Mouse (Mus musculus) neural tube, embryonic 14.5 days (tissue): ENCODE measurements around the gene Chpf2. TPM values are rescaled to one million over a fixed set of nuclear protein-coding genes. Genes with fewer than 3 reads are reported as not detected.

Experiments used
- ATAC-seq: fragments of 200-750 bp; cut with Nextera tagmentation; 2 replicates; pipeline ENCODE4 v1.8.0; 2017; ENCODE audit warnings: low read depth, mild to moderate bottlenecking, moderate TSS enrichment, moderate library complexity
- H3K27ac ChIP-seq: fragments of 300-500 bp; sonication (generic); 2 replicates; pipeline ENCODE4 v1.5.1; 2014; ENCODE audit warnings: low read depth, mild to moderate bottlenecking, control low read depth, low read length, moderate library complexity, mixed read lengths
- H3K27me3 ChIP-seq: fragments of 300-500 bp; sonication (generic); 2 replicates; pipeline ENCODE4 v1.6.1; 2014; ENCODE audit warnings: low read length; ENCODE audit not compliant: control insufficient read depth, insufficient read depth
- H3K36me3 ChIP-seq: fragments of 300-500 bp; sonication (generic); 2 replicates; pipeline ENCODE4 v1.6.1; 2014; ENCODE audit warnings: low read length, mixed read lengths; ENCODE audit not compliant: control insufficient read depth, insufficient read depth
- H3K4me1 ChIP-seq: fragments of 300-500 bp; sonication (generic); 2 replicates; pipeline ENCODE4 v1.6.1; 2014; ENCODE audit warnings: low read length; ENCODE audit not compliant: control insufficient read depth, insufficient read depth
- H3K4me2 ChIP-seq: fragments of 300-500 bp; sonication (generic); 2 replicates; pipeline ENCODE4 v1.6.1; 2014; ENCODE audit warnings: mild to moderate bottlenecking, low read depth, low read length, control low read depth
- H3K4me3 ChIP-seq: fragments of 300-500 bp; sonication (generic); 2 replicates; pipeline ENCODE4 v1.5.1; 2014; ENCODE audit warnings: low read depth, low read length, control low read depth, mixed read lengths
- H3K9ac ChIP-seq: fragments of 300-500 bp; sonication (generic); replicated peaks from 2 replicates; pipeline ENCODE4 v1.6.1; 2014; ENCODE audit warnings: low read depth, mild to moderate bottlenecking, control low read depth, low read length, mixed read lengths
- H3K9me3 ChIP-seq: fragments of 300-500 bp; sonication (generic); 2 replicates; pipeline ENCODE4 v1.6.1; 2016; ENCODE audit warnings: low read length; ENCODE audit not compliant: control insufficient read depth
- WGBS: fragments of 180-500 bp; shearing (Covaris S2); extraction: QIAGEN DNeasy Blood & Tissue Kit; methylation state at CpG from one replicate; pipeline ENCODE4 v1.1.7; 2014; 5-methylcytosine and 5-hydroxymethylcytosine counted together
- polyA plus RNA-seq: library from polyadenylated mRNA; unstranded; fragments of >200 nt; fragmentation: Nextera tagmentation; extraction: Ambion mirVana; gene quantifications from 2 replicates; pipeline ENCODE4 v1.2.1, GENCODE M21; 2014

Chpf2 gene
- polyA plus RNA-seq: 13.3 and 13.6 TPM in 2 replicates

GRCm38 (mm10) chr5:24586547-24587199, at the start of gene Chpf2:
TSS of gene Chpf2 (plus strand) at chr5:24586741.
- Histone ChIP-seq H3K4me2 (peak within 1 kb of the TSS; percentile 95), H3K9me3 (no peaks in the 10 kb centered on the region), H3K27me3 (no peaks in the 10 kb centered on the region), H3K9ac (peak within 1 kb of the TSS; percentile 87), H3K4me3 (peak within 1 kb of the TSS; percentile 67), H3K36me3 (peaks cover 14% of the 10 kb centered on the region), H3K27ac (peak within 1 kb of the TSS; percentile 78), H3K4me1 (peaks cover 20% of the 10 kb centered on the region)
- ATAC-seq: peak; percentile 92
- WGBS: under 1% methylated on average over 43 of the region's 43 CpGs

- Histone ChIP-seq H3K27me3 (no peaks in the 10 kb centered on the region), H3K27ac (no peak overlapping the region), H3K4me3 (no peak overlapping the region), H3K9ac (no peak overlapping the region), H3K9me3 (no peaks in the 10 kb centered on the region), H3K4me1 (no peaks in the 10 kb centered on the region), H3K4me2 (no peak overlapping the region), H3K36me3 (no peaks in the 10 kb centered on the region)
- 63% methylated on average over 16 of the region's 16 CpGs for WGBS
- no peak for ATAC-seq
These were observed 48.9 kb upstream of the Chpf2 start for GRCm38 (mm10) chr5:24537618-24538017.

GRCm38 (mm10) chr5:24539571-24540296, 46.8 kb upstream of the Chpf2 start:
- Histone ChIP-seq H3K27ac (no peak overlapping the region), H3K27me3 (no peaks in the 10 kb centered on the region), H3K9me3 (no peaks in the 10 kb centered on the region), H3K4me1 (no peaks in the 10 kb centered on the region), H3K36me3 (no peaks in the 10 kb centered on the region), H3K4me3 (no peak overlapping the region), H3K9ac (no peak overlapping the region), H3K4me2 (no peak overlapping the region)
- WGBS: 86% methylated on average over 22 of the region's 22 CpGs
- no peak for ATAC-seq

- H3K27ac ChIP-seq: no peak within 1 kb of the TSS
- H3K9me3 ChIP-seq: no peaks in the 10 kb centered on the region
- WGBS: 42% methylated on average over 14 of the region's 14 CpGs
- H3K4me1 ChIP-seq: no peaks in the 10 kb centered on the region
- no peak for ATAC-seq
- H3K9ac ChIP-seq: no peak within 1 kb of the TSS
- H3K36me3 ChIP-seq: no peaks in the 10 kb centered on the region
- H3K27me3 ChIP-seq: no peaks in the 10 kb centered on the region
- no peak within 1 kb of the TSS for H3K4me3 ChIP-seq
- H3K4me2 ChIP-seq: no peak within 1 kb of the TSS; the same call in 1 of the 2 replicates
These were observed 46.0 kb upstream of the Chpf2 start, which contains the start of gene Asb10 for GRCm38 (mm10) chr5:24540387-24541143. TSS of gene Asb10 (minus strand) at chr5:24540978.

- no peak overlapping the region for H3K27ac ChIP-seq
- no peaks in the 10 kb centered on the region for H3K9me3 ChIP-seq
- H3K27me3 ChIP-seq: no peaks in the 10 kb centered on the region
- no peak for ATAC-seq
- no peak overlapping the region for H3K4me2 ChIP-seq
- WGBS: 54% methylated on average over 6 of the region's 6 CpGs
- no peaks in the 10 kb centered on the region for H3K4me1 ChIP-seq
- H3K4me3 ChIP-seq: no peak overlapping the region
- no peaks in the 10 kb centered on the region for H3K36me3 ChIP-seq
- H3K9ac ChIP-seq: no peak overlapping the region
These were observed 45.4 kb upstream of the Chpf2 start for GRCm38 (mm10) chr5:24541144-24541569.

- H3K4me3 ChIP-seq: no peak overlapping the region
- H3K9me3 ChIP-seq: no peaks in the 10 kb centered on the region
- WGBS: 76% methylated on average over 7 of the region's 7 CpGs
- no peaks in the 10 kb centered on the region for H3K27me3 ChIP-seq
- no peaks in the 10 kb centered on the region for H3K4me1 ChIP-seq
- no peak for ATAC-seq
- no peak overlapping the region for H3K9ac ChIP-seq
- H3K4me2 ChIP-seq: no peak overlapping the region
- H3K27ac ChIP-seq: no peak overlapping the region
- H3K36me3 ChIP-seq: no peaks in the 10 kb centered on the region
These were observed 43.9 kb upstream of the Chpf2 start for GRCm38 (mm10) chr5:24542643-24543042.

- Histone ChIP-seq H3K4me1 (peaks cover 14% of the 10 kb centered on the region; the same call in 1 of the 2 replicates), H3K27me3 (no peaks in the 10 kb centered on the region), H3K9ac (no peak overlapping the region), H3K4me2 (peak overlapping the region; percentile 31; the same call in 1 of the 2 replicates), H3K4me3 (no peak overlapping the region), H3K27ac (peak overlapping the region; percentile 67; the same call in 1 of the 2 replicates), H3K9me3 (no peaks in the 10 kb centered on the region), H3K36me3 (no peaks in the 10 kb centered on the region)
- ATAC-seq: peak; percentile 88
- WGBS: 21% methylated on average over 26 of the region's 26 CpGs
These were observed 35.8 kb upstream of the Chpf2 start for GRCm38 (mm10) chr5:24550598-24551316.

GRCm38 (mm10) chr5:24551317-24551688, 35.2 kb upstream of the Chpf2 start:
- H3K4me2 ChIP-seq: peak overlapping the region; percentile 31; the same call in 1 of the 2 replicates
- WGBS: 38% methylated on average over 2 of the region's 2 CpGs
- H3K27ac ChIP-seq: no peak overlapping the region
- H3K9me3 ChIP-seq: no peaks in the 10 kb centered on the region
- no peak overlapping the region for H3K9ac ChIP-seq
- H3K36me3 ChIP-seq: no peaks in the 10 kb centered on the region
- ATAC-seq: no peak
- H3K4me3 ChIP-seq: no peak overlapping the region
- H3K4me1 ChIP-seq: peaks cover 14% of the 10 kb centered on the region; the same call in 1 of the 2 replicates
- no peaks in the 10 kb centered on the region for H3K27me3 ChIP-seq
